Mouse (Mus musculus) heart, postnatal 0 days (tissue): Measurements from ENCODE around the gene Sh2d3c.

ENCODE experiments used
- CTCF ChIP-seq: IDR thresholded peaks from 2 replicates; pipeline ENCODE4 v1.5.1; 2016; ENCODE audit warnings: antibody characterized with exemption, control low read depth, low read depth
- EP300 ChIP-seq: IDR thresholded peaks from 2 replicates; pipeline ENCODE4 v1.6.1; 2016; ENCODE audit warnings: antibody characterized with exemption, low read depth

- no peak for TF ChIP-seq CTCF
- no peak for TF ChIP-seq EP300
Observed at GRCm38 (mm10) chr2:32749082-32749481, 28.2 kb downstream of the Sh2d3c start.
